Mouse (Mus musculus) stomach, postnatal 0 days (tissue): ENCODE data around the gene 2010005H15Rik.

Source experiments
- CTCF ChIP-seq: IDR thresholded peaks from 2 replicates; pipeline ENCODE4 v1.5.1; 2016; ENCODE audit warnings: antibody characterized with exemption, low read depth, mild to moderate bottlenecking, moderate library complexity
- EP300 ChIP-seq: optimal IDR thresholded peaks from 2 replicates; pipeline ENCODE3; 2016; ENCODE audit warnings: antibody characterized with exemption

DNA sequence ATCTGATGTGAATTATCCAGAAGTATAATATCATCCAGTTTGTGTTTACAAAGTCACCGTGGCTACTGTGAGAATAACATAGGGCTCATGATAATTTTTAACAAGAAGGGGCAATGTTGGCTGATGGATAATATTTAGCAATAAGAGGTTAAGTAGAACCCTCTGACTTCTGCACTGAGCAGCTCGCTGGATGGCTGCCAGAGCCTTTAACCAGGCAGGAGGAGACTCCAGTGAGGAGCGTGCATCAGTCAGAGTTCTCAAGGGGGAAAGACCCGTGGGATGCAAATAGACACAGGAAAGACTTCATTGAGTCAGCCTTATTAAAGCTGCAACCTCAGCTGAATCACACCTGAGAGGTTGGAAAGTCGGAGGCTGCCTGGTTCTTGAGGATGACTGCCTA, 17.4 kb upstream of the 2010005H15Rik start:
- TF ChIP-seq EP300 (no peak), CTCF (no peak)
